Mouse (Mus musculus) E14TG2a.4 (cell line): ENCODE measurements around the gene Mpp4.

Experiments used
- CTCF ChIP-seq: conservative IDR thresholded peaks from 2 replicates; pipeline ENCODE4 v1.5.1; 2014; ENCODE audit warnings: low read length
- NANOG ChIP-seq: IDR thresholded peaks from 2 replicates; pipeline ENCODE4 v1.6.1; 2014; ENCODE audit warnings: borderline replicate concordance, low read length, mixed read lengths

DNA sequence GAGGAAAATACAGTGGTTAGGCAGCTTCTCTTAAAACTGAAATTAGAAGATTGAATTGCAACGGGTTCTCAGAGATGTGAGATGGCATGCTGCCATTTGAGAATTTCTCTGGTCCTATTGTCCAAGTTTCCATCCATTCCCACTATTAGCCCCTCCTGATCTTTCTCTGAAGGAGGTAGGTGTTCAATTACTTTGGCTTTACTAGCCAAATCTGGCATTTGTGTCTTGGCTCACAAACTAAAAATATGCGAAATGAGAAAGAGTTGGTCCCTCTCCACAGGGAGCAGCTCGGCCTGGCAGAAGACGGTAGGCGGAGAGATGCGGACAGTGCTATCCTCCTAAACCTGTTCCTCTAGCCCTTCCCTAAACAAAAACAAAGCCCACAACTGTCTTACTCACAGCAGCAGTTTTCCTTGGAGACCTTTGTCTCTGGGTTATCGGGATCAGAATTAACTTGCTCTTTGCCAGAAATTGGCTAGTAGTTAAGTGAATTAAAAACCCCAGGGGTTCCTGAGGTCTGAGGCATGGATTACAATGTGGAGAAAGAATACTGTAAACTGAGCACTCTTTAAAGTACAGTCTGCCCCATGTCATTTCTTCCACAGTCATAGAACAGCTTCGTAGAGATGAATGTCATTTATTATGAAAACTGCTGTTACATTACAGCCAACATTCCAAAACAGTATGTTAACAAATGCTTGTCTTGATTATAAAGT is 722 bp downstream of the Mpp4 start:
- TF ChIP-seq CTCF (no peak), NANOG (no peak)
